Mouse (Mus musculus) gastrocnemius, postnatal 4 days (tissue): ENCODE measurements around the gene D5Ertd579e. TPM values are rescaled to one million over a fixed set of nuclear protein-coding genes. Genes with fewer than 3 reads are reported as not detected.

Experiments used
- DNase-seq, 2 experiments: peaks; one replicate each; pipeline ENCODE4 v3.0.0; 2021 to 2022; ENCODE audit warnings: low spot score in 2 of 2, mixed read lengths in 2 of 2
- total RNA-seq, 2 experiments: library from RNA; stranded (reverse); gene quantifications; 2 replicates each; pipeline ENCODE4 v1.2.3; 2021

The D5Ertd579e gene
- total RNA-seq, 2 experiments from 2014 or later = 61.3 to 72.9 TPM

DNA sequence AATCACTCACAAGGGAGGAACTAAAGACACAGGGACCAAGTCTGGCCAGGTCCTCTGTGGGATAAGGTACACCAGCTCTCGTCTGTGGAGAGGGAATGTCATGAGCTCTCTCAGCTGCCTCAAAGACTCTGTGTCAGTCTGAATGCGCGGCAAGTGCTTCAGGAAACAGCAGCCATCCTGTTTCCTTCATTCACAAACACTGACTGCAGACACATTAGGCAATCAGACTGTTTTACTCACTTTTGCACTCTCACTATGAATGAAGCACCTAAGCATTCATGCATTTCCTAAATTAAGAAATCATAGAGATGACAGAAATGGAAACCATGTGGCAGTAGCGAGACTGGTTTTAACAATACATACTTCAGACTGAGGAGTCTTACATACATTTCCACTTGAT, 77.5 kb downstream of the D5Ertd579e start:
- no peak for DNase-seq

DNA sequence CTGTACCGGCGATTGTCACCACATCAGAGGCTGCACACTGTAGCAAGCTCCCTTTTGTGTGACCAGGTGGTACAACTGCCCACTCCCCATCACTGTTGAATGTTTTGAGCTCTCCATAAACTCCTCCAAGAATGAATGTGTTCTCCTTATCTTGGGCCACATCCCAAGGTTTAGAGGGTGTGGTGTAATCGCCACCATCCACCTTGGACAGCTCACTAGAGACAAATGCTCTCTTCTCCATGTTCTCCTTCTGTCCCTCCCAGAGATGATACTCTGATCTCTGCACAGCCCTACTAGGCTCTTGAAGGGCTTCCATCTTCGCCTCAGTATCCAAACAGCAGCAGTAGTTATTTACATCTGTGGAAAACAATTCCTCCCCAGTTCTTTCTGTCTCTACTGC, 81.7 kb downstream of the D5Ertd579e start:
- DNase-seq = no peak

GRCm38 (mm10) chr5:36608939-36609499, 86.8 kb downstream of the D5Ertd579e start:
- no peak for DNase-seq

- peak in 1 of 2 experiments; percentile 28 for DNase-seq
Observed at GRCm38 (mm10) chr5:36603031-36603430, 92.8 kb downstream of the D5Ertd579e start.

DNA sequence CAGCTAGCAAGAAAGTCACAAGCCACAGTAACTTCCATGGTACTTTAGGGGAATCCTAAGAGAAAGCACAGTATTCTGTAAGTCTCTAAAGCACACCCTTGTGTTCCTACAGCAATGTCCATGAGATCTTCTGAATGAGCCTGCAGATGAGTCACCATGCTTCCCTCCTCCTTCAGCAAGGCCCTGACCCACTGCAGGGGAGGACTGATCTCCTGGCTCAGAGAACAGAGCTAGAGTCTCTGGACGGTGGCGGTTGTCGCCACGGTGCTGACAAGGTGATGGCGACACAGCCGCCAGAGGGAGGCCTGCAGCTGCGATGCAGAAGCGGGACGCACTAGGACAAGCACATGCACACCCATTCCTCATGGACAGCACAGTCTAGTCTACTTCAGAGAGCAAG, 93.8 kb downstream of the D5Ertd579e start:
- no peak for DNase-seq

DNA sequence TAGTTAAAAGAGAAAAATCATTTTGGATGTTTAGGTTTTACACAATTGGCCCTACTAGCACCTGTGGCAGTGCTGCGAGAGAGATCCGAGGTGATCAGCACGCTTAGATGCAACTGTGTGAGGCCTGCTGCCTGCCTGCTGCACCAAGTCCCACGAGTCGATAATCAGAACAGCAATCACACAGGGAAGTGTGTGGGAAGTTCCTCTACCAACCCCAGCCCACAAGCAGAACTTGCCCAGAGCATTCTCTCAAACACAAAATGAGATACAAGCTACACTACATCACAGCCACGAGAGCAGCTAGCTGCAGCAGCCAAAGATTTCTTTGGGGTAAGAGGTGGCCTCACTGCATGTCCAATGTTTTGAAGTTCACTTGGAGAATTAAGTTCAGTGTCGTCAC, 94.3 kb downstream of the D5Ertd579e start:
- no peak for DNase-seq

GRCm38 (mm10) chr5:36598883-36599282, 96.9 kb downstream of the D5Ertd579e start:
- no peak for DNase-seq

DNA sequence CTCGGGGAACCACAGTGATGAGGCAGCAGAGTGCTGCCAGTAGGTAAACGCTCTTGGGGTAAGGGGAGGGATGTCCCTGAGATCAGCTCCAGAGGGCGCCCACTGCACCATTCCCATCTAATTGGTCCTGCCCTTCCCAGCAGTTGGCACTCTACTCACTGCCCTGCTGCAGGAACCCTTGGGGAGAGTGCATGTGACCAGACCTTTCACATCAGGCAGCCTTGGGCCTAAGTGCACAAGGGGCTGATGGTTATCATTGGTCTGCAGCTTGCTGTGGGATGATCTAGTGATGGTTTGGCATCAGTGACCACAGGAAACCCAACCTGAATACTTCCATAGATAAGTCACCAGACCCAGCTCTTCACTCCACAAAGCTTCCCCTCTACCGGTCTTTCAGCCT, 98.2 kb downstream of the D5Ertd579e start:
- no peak for DNase-seq

GRCm38 (mm10) chr5:36596225-36596624, 99.6 kb downstream of the D5Ertd579e start:
- no peak for DNase-seq

DNA sequence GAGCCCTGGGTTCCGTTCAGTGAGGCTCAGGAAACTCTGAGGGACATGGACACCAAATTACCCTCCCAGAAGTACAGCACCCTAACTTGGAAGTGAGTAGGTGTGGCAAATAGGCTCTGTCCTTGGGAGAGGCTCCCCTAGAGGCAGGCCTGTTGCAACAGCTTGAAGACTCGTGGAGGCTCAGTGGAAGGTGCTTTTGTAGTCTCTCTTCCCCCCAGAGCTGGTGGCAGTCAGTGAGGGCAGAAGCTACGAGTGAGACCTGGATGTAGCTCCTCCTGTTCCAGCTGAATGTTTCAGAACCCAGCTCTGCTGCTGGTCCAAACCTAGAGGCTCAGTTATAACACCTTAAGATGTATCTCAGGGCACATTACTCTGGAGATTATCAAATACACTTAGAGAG, 100.7 kb downstream of the D5Ertd579e start:
- DNase-seq = no peak

DNA sequence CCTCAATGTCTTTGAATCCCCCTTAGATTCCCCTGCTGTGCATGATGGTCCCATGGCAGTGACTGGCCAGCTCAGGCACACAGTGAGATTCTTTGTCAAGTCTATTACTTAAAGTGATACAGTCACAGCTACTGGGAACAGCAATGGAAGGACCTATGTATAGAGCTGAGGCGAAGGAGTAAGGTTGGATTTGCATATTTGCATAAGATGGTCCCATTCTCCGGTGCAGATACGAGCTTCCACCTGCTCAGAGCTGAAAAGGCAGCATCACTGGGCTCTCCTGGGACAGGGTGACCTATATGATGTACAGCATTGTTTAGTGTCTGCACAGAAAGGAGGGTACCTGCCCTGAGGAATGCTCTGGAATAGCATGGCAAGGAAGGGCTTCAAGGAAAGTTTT, 101.5 kb downstream of the D5Ertd579e start:
- DNase-seq = no peak

DNA sequence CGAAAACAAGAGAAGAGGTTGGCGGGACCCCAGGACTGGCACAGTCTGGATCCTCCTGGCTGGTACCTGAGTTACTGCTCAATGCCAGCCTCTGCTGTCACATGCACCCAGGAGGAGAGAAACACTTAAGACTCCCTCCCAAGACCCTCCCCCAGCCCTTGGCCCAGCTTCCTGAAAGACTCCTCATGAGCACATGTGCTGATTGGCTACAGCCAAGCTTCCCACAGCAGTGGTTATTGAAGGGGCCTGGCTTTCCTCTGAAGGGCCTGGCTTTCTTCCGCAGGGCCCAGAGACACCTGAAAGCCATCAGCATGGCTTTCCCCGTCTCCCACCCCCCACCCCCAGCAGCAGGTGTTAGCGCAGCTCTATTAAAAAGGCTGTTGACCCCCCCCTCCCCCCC, 102.6 kb downstream of the D5Ertd579e start, which contains the start of gene Tbc1d14:
Tbc1d14 (minus strand) TSS at position 101 of the 400 bp plus-strand sequence.
- no peak for DNase-seq

- DNase-seq = no peak
Observed at GRCm38 (mm10) chr5:36590499-36590920, 105.3 kb downstream of the D5Ertd579e start.

DNA sequence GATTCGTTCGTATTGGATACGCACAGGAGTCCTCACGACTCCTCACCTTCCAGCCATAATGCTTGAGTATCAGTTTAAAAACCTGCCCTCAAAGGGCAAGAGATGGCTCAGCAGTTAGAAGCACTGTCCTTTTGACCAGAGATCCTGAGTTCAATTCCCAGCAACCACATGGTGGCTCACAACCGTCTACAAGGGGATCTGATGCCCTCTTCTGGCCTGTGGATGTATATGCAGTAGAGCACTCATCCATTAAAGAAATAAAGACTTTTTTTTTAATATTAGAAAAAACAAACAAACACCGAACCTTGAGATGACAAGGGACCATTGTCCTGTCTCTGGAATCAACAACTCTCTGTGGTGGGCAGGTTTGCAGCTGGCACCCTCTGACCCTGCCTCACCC, 111.5 kb downstream of the D5Ertd579e start:
- DNase-seq = no peak

DNA sequence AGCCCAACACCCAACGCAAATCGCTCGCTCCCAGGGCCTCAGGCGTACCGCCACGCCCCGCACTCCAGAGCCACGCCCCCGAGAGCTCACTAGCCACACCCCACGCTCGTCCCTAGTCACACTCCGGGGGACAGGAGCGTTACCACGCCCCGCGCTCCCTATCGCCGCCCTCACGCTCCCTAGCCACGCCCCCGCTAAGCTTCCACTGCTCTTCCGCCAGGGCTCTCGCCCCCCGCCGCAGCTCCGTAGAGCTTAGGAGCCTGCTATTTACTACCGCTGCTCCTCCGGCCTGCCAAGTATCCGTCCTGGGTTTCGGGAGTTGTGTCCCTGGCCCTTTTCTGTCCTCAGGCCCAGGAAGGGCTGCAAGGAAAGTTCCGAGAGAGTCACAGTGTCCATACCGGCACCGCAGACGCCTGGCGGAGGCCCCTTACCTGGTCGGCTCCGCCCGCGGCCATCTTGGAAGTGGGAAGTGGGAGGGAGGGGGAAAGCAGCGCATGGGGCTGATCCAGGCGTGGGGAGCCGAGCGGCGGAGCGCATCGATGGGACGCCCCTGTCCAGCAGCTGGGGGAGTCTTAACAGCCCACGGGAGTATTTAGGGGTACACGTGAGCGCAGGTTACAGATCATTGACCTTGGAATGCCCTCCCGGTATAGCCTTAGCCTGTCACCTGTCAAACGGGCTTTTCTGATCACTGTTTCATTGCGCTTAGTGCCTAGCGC, 113.7 kb downstream of the D5Ertd579e start:
- peak; percentile 92 to 99 for DNase-seq

DNA sequence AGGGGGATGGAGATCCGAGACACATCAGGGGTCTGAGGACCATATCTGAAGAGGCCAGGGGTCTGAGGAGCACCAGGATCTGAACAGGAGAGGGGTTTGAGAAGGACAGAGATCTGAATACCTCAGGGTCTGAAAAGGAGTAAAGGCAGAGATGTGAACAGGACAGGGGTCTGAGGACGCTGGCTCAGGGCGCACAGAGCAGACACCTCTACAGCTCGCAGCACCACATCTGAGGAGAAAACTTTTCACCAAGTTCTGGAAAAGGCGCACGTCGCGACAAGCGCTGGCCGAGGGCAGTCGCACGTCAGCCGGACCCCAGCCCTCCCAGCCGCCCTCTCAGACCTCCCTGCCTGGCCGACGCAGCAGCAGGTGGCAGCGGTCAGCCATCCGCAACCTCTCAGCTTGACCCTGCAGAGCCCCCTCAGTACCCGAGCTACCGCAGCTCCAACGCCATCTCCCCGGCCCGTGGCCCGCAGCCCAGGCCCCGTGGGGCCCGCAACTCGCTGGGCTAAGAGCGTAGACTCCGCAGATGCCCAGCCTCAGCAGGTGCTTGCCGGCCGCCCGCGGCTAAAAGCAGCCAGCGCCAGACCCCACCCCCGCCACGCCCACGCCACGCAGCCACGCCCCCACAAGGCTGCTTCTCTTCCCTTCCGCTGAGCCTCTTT, 114.4 kb downstream of the D5Ertd579e start:
- no peak for DNase-seq

DNA sequence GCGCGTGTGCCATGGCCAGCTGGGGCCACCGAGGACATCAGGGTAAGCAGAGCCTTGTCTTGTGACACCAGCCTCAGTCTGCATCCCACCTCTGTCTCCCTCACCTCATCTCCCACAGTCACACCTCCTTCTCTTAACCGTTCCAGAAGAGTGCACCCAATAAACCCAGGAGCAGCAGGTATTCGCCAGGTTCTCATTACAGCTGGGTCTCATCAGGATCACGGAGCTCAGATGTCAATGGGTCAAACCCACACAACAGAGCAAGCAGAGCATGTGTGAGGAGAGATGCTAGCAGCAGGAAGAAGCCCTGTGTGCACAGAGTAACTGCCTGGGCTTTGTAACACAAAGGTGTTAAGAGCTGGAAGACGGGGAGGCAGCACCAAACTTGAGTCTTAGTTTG, 115.9 kb downstream of the D5Ertd579e start:
- no peak for DNase-seq

DNA sequence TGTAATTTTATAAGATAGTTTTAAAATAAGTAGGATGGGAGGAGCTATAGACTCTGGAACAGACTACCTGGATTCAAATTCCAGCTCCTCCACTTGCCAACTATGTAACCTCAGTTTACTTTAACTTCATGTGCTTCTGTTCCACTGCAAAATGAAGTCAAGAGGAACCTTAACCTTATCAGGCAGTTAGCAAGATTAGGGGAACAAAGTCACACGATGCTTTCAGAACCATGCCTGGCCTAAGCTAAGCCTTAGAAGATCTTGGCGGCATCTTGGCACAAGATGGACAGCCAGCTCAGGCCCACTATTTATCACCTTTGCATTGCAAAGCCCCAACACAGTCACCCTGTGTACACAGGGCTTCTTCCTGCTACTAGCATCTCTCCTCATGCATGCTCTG, 116.8 kb downstream of the D5Ertd579e start:
- DNase-seq = no peak

DNA sequence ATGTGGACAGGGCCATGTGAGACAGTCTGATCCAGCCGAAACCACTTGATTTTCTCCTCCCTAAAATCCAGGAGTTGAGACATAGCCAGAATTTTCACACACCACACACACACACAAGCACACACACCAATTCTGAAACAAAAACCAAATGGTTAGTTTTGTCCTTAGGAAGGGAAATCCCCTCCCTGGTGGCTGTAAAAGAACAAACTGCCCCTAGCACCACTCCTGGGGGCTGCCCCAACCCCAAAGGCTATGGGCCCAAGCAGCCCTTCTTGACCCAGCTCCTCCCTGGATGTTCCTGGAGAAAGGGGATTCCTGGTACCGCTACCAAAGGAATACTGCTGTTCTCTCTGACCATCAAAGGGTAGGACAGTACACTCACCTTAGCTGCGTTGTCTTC, 119.4 kb downstream of the D5Ertd579e start:
- no peak for DNase-seq

- DNase-seq = peak in 1 of 2 experiments; percentile 46
Observed at GRCm38 (mm10) chr5:36575745-36576144, 120.1 kb downstream of the D5Ertd579e start.

DNA sequence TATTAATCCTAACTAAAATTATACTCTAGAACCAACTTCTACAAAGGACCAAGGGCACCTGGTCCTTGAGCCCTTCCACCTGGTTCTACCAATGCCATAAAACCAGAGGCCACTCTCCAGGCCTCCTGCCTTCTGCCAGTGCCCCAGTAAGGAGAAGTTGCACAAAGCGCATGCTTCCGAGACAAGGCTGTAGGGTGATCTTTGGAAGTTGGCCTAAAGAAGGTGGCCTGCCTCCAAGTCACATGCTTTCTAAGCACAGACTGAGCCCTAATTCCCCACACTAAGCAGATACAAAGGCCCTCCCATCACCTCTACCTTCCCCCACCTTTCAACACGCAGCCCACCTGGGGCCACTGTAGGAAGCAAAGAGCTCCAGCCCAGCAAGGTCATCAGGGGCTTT, 120.6 kb downstream of the D5Ertd579e start:
- DNase-seq = peak in 1 of 2 experiments; percentile 30

- DNase-seq = no peak
Observed at GRCm38 (mm10) chr5:36574147-36574870, 121.5 kb downstream of the D5Ertd579e start.
